Mouse (Mus musculus): ENCODE measurements at regions not wholly inside any gene's neighbourhood (a gene's known extent, or its start where the extent isn't known, plus 50 kb on each side); places are given as distances from the start of the nearest gene placed in this dataset.

- no peak for DNase-seq (ENCODE audit: low read depth)
These were observed 267.6 kb downstream of the Pmp22 start for GRCm38 (mm10) chr11:63396386-63396785.

- no peak for DNase-seq (ENCODE audit: low read depth)
These were observed 274.0 kb downstream of the Pmp22 start for GRCm38 (mm10) chr11:63402741-63403140.

GRCm38 (mm10) chr11:63404719-63405118, 275.9 kb downstream of the Pmp22 start:
- DNase-seq (ENCODE audit: low read depth): peak; percentile 24

- DNase-seq (ENCODE audit: low read depth): no peak
These were observed 280.6 kb downstream of the Pmp22 start for GRCm38 (mm10) chr11:63409431-63409830.

GRCm38 (mm10) chr11:63410921-63411320, 282.1 kb downstream of the Pmp22 start:
- no peak for DNase-seq (ENCODE audit: low read depth)

- DNase-seq (ENCODE audit: low read depth): no peak
These were observed 283.7 kb downstream of the Pmp22 start for GRCm38 (mm10) chr11:63412364-63412991.

- DNase-seq (ENCODE audit: low read depth): no peak
These were observed 284.3 kb downstream of the Pmp22 start for GRCm38 (mm10) chr11:63413106-63413505.

GRCm38 (mm10) chr11:63413621-63414020, 284.8 kb downstream of the Pmp22 start:
- DNase-seq (ENCODE audit: low read depth): no peak

- no peak for DNase-seq (ENCODE audit: low read depth)
These were observed 289.4 kb downstream of the Pmp22 start for GRCm38 (mm10) chr11:63418042-63418776.

GRCm38 (mm10) chr11:63420341-63420740, 291.6 kb downstream of the Pmp22 start:
- no peak for DNase-seq (ENCODE audit: low read depth)

- no peak for DNase-seq (ENCODE audit: low read depth)
These were observed 293.3 kb downstream of the Pmp22 start for GRCm38 (mm10) chr11:63422069-63422468.

- DNase-seq (ENCODE audit: low read depth): no peak
These were observed 295.5 kb downstream of the Pmp22 start for GRCm38 (mm10) chr11:63424319-63424718.

GRCm38 (mm10) chr11:63425741-63426140, 297.0 kb downstream of the Pmp22 start:
- DNase-seq (ENCODE audit: low read depth): no peak

- no peak for DNase-seq (ENCODE audit: low read depth)
These were observed 325.0 kb downstream of the Pmp22 start for GRCm38 (mm10) chr11:63453786-63454185.

GRCm38 (mm10) chr11:63454910-63455531, 326.2 kb downstream of the Pmp22 start:
- DNase-seq (ENCODE audit: low read depth): no peak

GRCm38 (mm10) chr11:63456356-63456755, 327.6 kb downstream of the Pmp22 start:
- DNase-seq (ENCODE audit: low read depth): no peak

- no peak for DNase-seq (ENCODE audit: low read depth)
These were observed 328.5 kb downstream of the Pmp22 start for GRCm38 (mm10) chr11:63457250-63457649.

- no peak for DNase-seq (ENCODE audit: low read depth)
These were observed 331.4 kb downstream of the Pmp22 start for GRCm38 (mm10) chr11:63460146-63460545.

GRCm38 (mm10) chr11:63463797-63464331, 335.1 kb downstream of the Pmp22 start:
- DNase-seq (ENCODE audit: low read depth): no peak

GRCm38 (mm10) chr11:63465941-63466340, 337.2 kb downstream of the Pmp22 start:
- no peak for DNase-seq (ENCODE audit: low read depth)

GRCm38 (mm10) chr11:63466541-63466940, 337.8 kb downstream of the Pmp22 start:
- DNase-seq (ENCODE audit: low read depth): no peak

GRCm38 (mm10) chr11:63474831-63475230, 346.0 kb downstream of the Pmp22 start:
- no peak for DNase-seq (ENCODE audit: low read depth)

Data from c-Kit-positive CD71-negative TER-119-negative erythroid progenitor cells, embryonic 14.5 days (primary cell).